Mouse (Mus musculus) lung, adult 10 weeks (tissue): ENCODE measurements around the gene Pdyn. TPM values are rescaled to one million over a fixed set of nuclear protein-coding genes. Genes with fewer than 3 reads are reported as not detected.

Experiments used
- polyA plus RNA-seq: library from polyadenylated mRNA; stranded (reverse); fragments of 350-450 nt; fragmentation: Illumina TruSeq; extraction: RNeasy Lipid Tissue Mini Kit (QIAGEN cat#74804); gene quantifications from one replicate; pipeline ENCODE4 v1.2.3, GENCODE M21; 2014; ENCODE audit warnings: low read depth, low replicate concordance; ENCODE audit not compliant: insufficient read depth

The Pdyn gene
- polyA plus RNA-seq: not detected

GRCm38 (mm10) chr2:129699484-129700158, at the start of gene Pdyn:
Gene Pdyn (minus strand): TSS chr2:129699844.

Other genes with a start within 250 kb of the Pdyn start
- gene F830045P16Rik, start 163.2 kb downstream of the Pdyn start, polyA plus RNA-seq: not detected
- gene Sirpa, start 107.0 kb downstream of the Pdyn start, polyA plus RNA-seq: 47.9 TPM
- gene Stk35, start 100.7 kb upstream of the Pdyn start, polyA plus RNA-seq: 4.5 TPM